Mouse (Mus musculus) olfactory bulb, adult 2 months (tissue): Measurements from ENCODE around the gene Tnfsf13.

Source experiments
- CTCF ChIP-seq: fragments of 200-500 bp; IDR thresholded peaks from 2 replicates; pipeline ENCODE4 v1.5.1; 2012; ENCODE audit warnings: low read depth, mild to moderate bottlenecking, low read length, moderate library complexity; ENCODE audit not compliant: insufficient read depth
- POLR2A ChIP-seq: fragments of 200-500 bp; IDR thresholded peaks from 2 replicates; pipeline ENCODE4 v1.6.1; 2012; ENCODE audit warnings: mild to moderate bottlenecking, low read depth, low read length, moderate library complexity; ENCODE audit not compliant: insufficient read depth

- no peak for TF ChIP-seq CTCF
- TF ChIP-seq POLR2A: no peak
These were observed 24.2 kb upstream of the Tnfsf13 start for GRCm38 (mm10) chr11:69709554-69710446.
